Mouse (Mus musculus): ENCODE data around the gene Ntm.

GRCm38 (mm10) chr9:29025603-29026002, 937.3 kb downstream of the Ntm start:
- no peak for TF ChIP-seq CTCF (IDR thresholded peaks at IDR 0.05)
- no peak for TF ChIP-seq EP300 (IDR thresholded peaks at IDR 0.05; ENCODE audit: insufficient read depth, low read depth, low read length)
- TF ChIP-seq POLR2A (IDR thresholded peaks at IDR 0.05; ENCODE audit: insufficient read depth, low read depth, low read length): no peak

Measured in heart, adult 2 months (tissue).